Mouse (Mus musculus) small intestine, adult 2 months (tissue): ENCODE measurements at regions not wholly inside any gene's neighbourhood (a gene's known extent, or its start where the extent isn't known, plus 50 kb on each side); places are given as distances from the start of the nearest gene placed in this dataset.

Experiments
- H3K27ac ChIP-seq: fragments of 200-500 bp; 2 replicates; pipeline ENCODE4 v1.5.1; 2012; ENCODE audit warnings: low read depth, low read length, control low read depth, inconsistent platforms; ENCODE audit not compliant: insufficient read depth
- H3K27me3 ChIP-seq: fragments of 200-500 bp; 2 replicates; pipeline ENCODE4 v1.6.1; 2012; ENCODE audit warnings: mild to moderate bottlenecking, moderate library complexity, low read length, inconsistent platforms; ENCODE audit not compliant: control insufficient read depth, insufficient read depth
- H3K36me3 ChIP-seq: fragments of 200-500 bp; 2 replicates; pipeline ENCODE4 v1.6.1; 2012; ENCODE audit warnings: mild to moderate bottlenecking, low read length, control low read depth, inconsistent platforms; ENCODE audit not compliant: control insufficient read depth, insufficient read depth
- H3K4me1 ChIP-seq: fragments of 200-500 bp; 2 replicates; pipeline ENCODE4 v1.6.1; 2012; ENCODE audit warnings: low read length, inconsistent platforms, mixed read lengths; ENCODE audit not compliant: control insufficient read depth, insufficient read depth, insufficient read length
- H3K4me3 ChIP-seq: fragments of 200-500 bp; 2 replicates; pipeline ENCODE4 v1.5.1; 2012; ENCODE audit warnings: low read depth, mild to moderate bottlenecking, control low read depth, inconsistent platforms, low read length, moderate library complexity
- CTCF ChIP-seq: fragments of 200-500 bp; IDR thresholded peaks from 2 replicates; pipeline ENCODE4 v1.5.1; 2012; ENCODE audit warnings: low read depth, mild to moderate bottlenecking, control low read depth, inconsistent platforms, low read length, moderate library complexity, mixed read lengths; ENCODE audit not compliant: insufficient replicate concordance, insufficient read length; ENCODE audit errors: extremely low read depth
- POLR2A ChIP-seq: fragments of 200-500 bp; IDR thresholded peaks from 2 replicates; pipeline ENCODE4 v1.6.1; 2012; ENCODE audit warnings: low read depth, mild to moderate bottlenecking, control low read depth, inconsistent platforms, low read length, moderate library complexity
- WGBS: fragments of 180-500 bp; shearing (Covaris S2); methylation state at CpG from one replicate; pipeline ENCODE4 v1.1.7; 2018; 5-methylcytosine and 5-hydroxymethylcytosine counted together

GRCm38 (mm10) chr8:88903094-88903493, 140.9 kb downstream of the Sall1 start:
- Histone ChIP-seq H3K27ac (no peak overlapping the region), H3K27me3 (no peaks in the 10 kb centered on the region), H3K4me3 (no peak overlapping the region), H3K36me3 (no peaks in the 10 kb centered on the region), H3K4me1 (no peaks in the 10 kb centered on the region)
- TF ChIP-seq POLR2A (no peak), CTCF (no peak)
- 70% methylated on average over 12 of the region's 12 CpGs for WGBS

GRCm38 (mm10) chr8:88883751-88884390, 160.1 kb downstream of the Sall1 start:
- H3K27me3 ChIP-seq, result no peaks in the 10 kb centered on the region
- no peaks in the 10 kb centered on the region for H3K4me1 ChIP-seq
- no peak overlapping the region for H3K27ac ChIP-seq
- TF ChIP-seq POLR2A (no peak), CTCF (no peak)
- WGBS, result 88% methylated on average over 15 of the region's 15 CpGs
- no peak overlapping the region for H3K4me3 ChIP-seq
- H3K36me3 ChIP-seq, result no peaks in the 10 kb centered on the region

- Histone ChIP-seq H3K4me3 (no peak overlapping the region), H3K4me1 (no peaks in the 10 kb centered on the region), H3K36me3 (no peaks in the 10 kb centered on the region), H3K27ac (no peak overlapping the region), H3K27me3 (no peaks in the 10 kb centered on the region)
- TF ChIP-seq POLR2A (no peak), CTCF (no peak)
- WGBS, result 76% methylated on average over 7 of the region's 7 CpGs
These were observed 164.1 kb downstream of the Sall1 start for GRCm38 (mm10) chr8:88879857-88880256.

- Histone ChIP-seq H3K4me1 (no peaks in the 10 kb centered on the region), H3K27me3 (no peaks in the 10 kb centered on the region), H3K4me3 (no peak overlapping the region), H3K36me3 (no peaks in the 10 kb centered on the region), H3K27ac (no peak overlapping the region)
- no peak for TF ChIP-seq CTCF
- WGBS, result 64% methylated on average over 10 of the region's 10 CpGs
These were observed 166.0 kb downstream of the Sall1 start for GRCm38 (mm10) chr8:88877921-88878320.

GRCm38 (mm10) chr8:88862846-88863455, 166.1 kb downstream of the Cyld start:
- Histone ChIP-seq H3K4me1 (no peaks in the 10 kb centered on the region), H3K27ac (no peak overlapping the region), H3K4me3 (no peak overlapping the region), H3K36me3 (no peaks in the 10 kb centered on the region), H3K27me3 (no peaks in the 10 kb centered on the region)
- 74% methylated on average over 10 of the region's 10 CpGs for WGBS
- TF ChIP-seq CTCF, result no peak
- TF ChIP-seq POLR2A, result no peak

GRCm38 (mm10) chr8:88857216-88857615, 160.4 kb downstream of the Cyld start:
- WGBS, result 81% methylated on average over 2 of the region's 2 CpGs
- no peaks in the 10 kb centered on the region for H3K4me1 ChIP-seq

GRCm38 (mm10) chr8:88853200-88853599, 156.4 kb downstream of the Cyld start:
- no peaks in the 10 kb centered on the region for H3K27me3 ChIP-seq
- no peaks in the 10 kb centered on the region for H3K4me1 ChIP-seq
- H3K4me3 ChIP-seq, result no peak overlapping the region
- H3K27ac ChIP-seq, result no peak overlapping the region
- TF ChIP-seq POLR2A, result no peak
- TF ChIP-seq CTCF, result no peak
- no peaks in the 10 kb centered on the region for H3K36me3 ChIP-seq
- 41% methylated on average over 8 of the region's 8 CpGs for WGBS

More at GRCm38 (mm10) chr8:88857216-88857615, 160.4 kb downstream of the Cyld start:
- TF ChIP-seq CTCF (no peak), POLR2A (no peak)
- H3K27me3 ChIP-seq, result no peaks in the 10 kb centered on the region
- H3K36me3 ChIP-seq, result no peaks in the 10 kb centered on the region
- no peak overlapping the region for H3K27ac ChIP-seq
- no peak overlapping the region for H3K4me3 ChIP-seq
